Mouse (Mus musculus) ES-Bruce4 (cell line): ENCODE measurements around the gene Rnpep.

Source experiments
- CTCF ChIP-seq: IDR thresholded peaks from one replicate; pipeline ENCODE4 v1.8.1; 2011; ENCODE audit warnings: low read depth, low read length
- EP300 ChIP-seq: IDR thresholded peaks from 2 replicates; pipeline ENCODE4 v1.6.1; 2011; ENCODE audit warnings: low read depth, low read length; ENCODE audit not compliant: insufficient read depth
- POLR2A ChIP-seq: IDR thresholded peaks from one replicate; pipeline ENCODE4 v1.8.1; 2011; ENCODE audit warnings: low read length; ENCODE audit not compliant: insufficient read depth

GRCm38 (mm10) chr1:135290908-135291307 lies 7.0 kb upstream of the Rnpep start:
- TF ChIP-seq CTCF, result no peak
- no peak for TF ChIP-seq POLR2A
- TF ChIP-seq EP300, result no peak
